ENCODE assay signal across 12 mouse cellular contexts in genomic region chr12:70104776-70105420, GRCm38 (mm10). TPM values are rescaled to one million over a fixed set of nuclear protein-coding genes. Genes with fewer than 3 reads are reported as not detected.
DNase-seq lines count a peak whose midpoint lies in the region.
"Had no signal": no experiment of that assay in that cellular context is flagged by ENCODE, and none has a peak within 500 bp of the region (broad histone marks: within the 10 kb centered on the region; RNA-seq: fewer than 3 reads in every experiment).

No protein-coding gene starts in this region.

- peak; percentile 57 to 71 for DNase-seq in cerebellum, postnatal 10 days
- no peak for DNase-seq in cerebellum, postnatal 4 days (ENCODE audit: low spot score in 2 of 2)
- peak; percentile 42 for DNase-seq in retina, postnatal 1 day
- no peak for DNase-seq in retina, embryonic 14.5 days (ENCODE audit: low spot score)
- DNase-seq in kidney, postnatal 36 days = peak; percentile 64 to 68
- no peak for DNase-seq in right cerebral cortex, adult 2 months (ENCODE audit: low spot score in 2 of 2)
- no peak for DNase-seq in gastrocnemius, postnatal 25 days
- DNase-seq in spleen, adult 18-20 months = no peak
- DNase-seq: heart, adult 18-20 months; lung, adult 2 months had no signal

RNA-seq across cellular contexts. Expression of gene Nin, which starts 8.6 kb away (rescaled TPM):
- 10 to 100 TPM; 20.4 to 20.9 TPM for total RNA-seq in gastrocnemius, postnatal 25 days (2021)

RNA-seq across cellular contexts. Expression of gene Abhd12b, which starts 49.0 kb away (rescaled TPM):
- total RNA-seq in gastrocnemius, postnatal 25 days (2021) = not detected
- total RNA-seq: heart, adult 18-20 months; left cerebral cortex, adult 18-20 months; monocyte, adult 5-6 weeks had no signal

Comparison
In these comparisons a context has a peak if more than half of its experiments do, and no peak if none do; other contexts are left out.
1. DNase-seq: peak in cerebellum, postnatal 10 days (2 of 2), retina, postnatal 1 day (single experiment) and kidney, postnatal 36 days (2 of 2); none in cerebellum, postnatal 4 days (0 of 2), retina, embryonic 14.5 days (single experiment), right cerebral cortex, adult 2 months (0 of 2), gastrocnemius, postnatal 25 days (single experiment) and spleen, adult 18-20 months (0 of 2).